Mouse (Mus musculus): Measurements from ENCODE around the gene Gpi1.

Gene Gpi1

DNA sequence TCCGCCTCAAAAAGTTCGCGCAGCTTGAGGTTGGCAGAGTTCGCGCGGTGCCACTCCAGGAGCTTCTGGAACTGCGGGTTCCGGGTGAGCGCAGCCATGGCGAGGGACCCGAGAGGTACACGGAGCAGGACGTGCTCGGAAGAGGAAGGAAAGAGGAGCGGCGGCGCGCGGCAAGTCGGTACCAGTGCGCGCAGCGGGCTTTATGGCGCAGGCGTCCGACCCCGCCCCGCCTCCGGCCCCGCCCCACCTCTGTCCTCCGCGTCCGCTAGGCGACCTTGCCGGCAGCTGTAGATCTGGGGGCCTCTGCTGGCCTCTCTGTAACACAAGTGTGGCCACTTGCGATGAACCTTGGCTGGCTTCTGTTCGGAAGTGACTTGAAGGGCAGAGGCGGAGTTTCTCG, at the start of gene Gpi1:
Gpi1 (minus strand) TSS at position 221 of the 400 bp plus-strand sequence.
- peak; percentile 82 for DNase-seq (ENCODE audit: low spot score)

DNA sequence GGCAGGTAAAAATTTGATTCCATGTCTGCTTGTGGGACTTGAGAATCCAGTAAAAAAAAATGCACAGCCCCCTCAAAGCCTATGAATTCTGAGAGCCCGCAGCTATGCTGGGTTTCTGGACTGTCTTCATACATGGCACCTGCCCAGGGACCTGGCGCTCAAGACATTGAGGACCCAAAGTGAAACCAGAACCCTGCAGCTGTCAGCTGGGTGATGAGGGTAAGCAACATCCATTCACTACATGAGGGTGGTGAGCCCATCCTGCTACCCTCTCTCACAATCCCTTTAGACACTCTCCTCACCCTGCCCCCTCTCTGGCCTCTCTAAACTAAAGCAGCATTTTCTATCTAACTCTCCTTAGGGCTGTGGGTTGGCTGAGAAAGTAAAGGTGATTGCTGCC, 47.5 kb upstream of the Gpi1 start:
- no peak for DNase-seq (ENCODE audit: low spot score)

- DNase-seq (ENCODE audit: low spot score) = no peak
Measured at GRCm38 (mm10) chr7:34276066-34276465, 45.9 kb upstream of the Gpi1 start.

GRCm38 (mm10) chr7:34272465-34272864, 42.3 kb upstream of the Gpi1 start:
- DNase-seq (ENCODE audit: low spot score) = no peak

GRCm38 (mm10) chr7:34268463-34268862, 38.3 kb upstream of the Gpi1 start:
- no peak for DNase-seq (ENCODE audit: low spot score)

DNA sequence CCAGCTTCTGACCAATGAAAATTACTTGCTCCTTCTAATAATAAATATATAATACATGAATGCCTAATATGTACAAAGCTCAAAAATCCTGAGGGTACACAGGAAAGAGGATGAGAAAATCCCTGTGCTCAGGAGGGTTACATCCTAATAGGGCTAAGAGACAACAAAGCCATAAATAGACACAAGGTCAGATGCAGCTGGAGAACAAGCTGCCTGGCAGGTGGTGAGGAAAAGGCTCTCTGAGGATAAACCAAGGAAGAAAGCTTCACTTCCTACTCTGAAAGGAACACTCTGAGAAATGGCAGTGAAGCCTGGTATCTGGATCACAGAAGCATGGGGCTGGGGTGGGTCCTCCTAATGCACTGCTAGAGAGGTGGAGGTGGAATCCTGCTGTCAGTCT, 36.3 kb upstream of the Gpi1 start:
- no peak for DNase-seq (ENCODE audit: low spot score)

DNA sequence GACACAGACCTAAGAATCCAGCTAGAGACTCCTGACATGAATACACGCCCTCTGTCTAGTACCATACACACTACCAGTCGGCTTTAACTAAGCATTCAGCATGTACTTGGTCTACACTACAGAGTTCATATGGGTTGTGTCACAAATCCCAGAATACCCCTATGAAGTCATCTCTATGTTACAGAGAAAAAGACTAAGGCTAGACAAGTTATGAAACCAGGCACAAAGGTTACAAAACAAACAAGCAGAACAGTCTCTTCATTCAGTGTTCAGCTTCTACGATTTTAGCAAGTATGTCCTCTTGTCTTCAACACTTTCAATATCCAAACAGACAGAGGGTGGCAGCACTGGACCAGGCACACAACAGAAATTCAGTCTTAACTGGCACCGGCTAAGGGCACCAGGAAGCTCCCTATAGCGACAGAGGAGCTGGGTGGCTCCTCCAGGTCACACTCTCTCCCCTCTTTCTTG, 35.8 kb upstream of the Gpi1 start:
- peak; percentile 87 for DNase-seq (ENCODE audit: low spot score)

DNA sequence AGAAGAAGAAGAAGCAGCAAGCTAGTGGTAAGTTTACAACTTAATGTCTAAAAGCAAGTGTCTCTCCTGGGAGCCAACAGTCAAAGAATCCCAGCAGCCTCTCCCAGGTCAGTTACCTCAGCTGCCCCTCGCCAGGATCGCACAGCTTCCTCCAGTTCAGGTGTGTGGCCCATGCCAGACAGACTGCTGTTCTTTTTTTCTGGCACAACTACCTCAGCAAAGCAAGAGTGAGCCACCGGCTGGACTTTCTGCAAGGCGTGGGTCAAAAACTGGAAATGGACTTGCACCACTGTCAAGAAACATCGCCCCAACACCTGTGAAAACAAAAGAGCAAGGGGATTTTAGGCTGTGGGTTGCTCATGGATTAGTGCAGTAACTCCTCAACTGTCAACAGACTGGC, 33.3 kb upstream of the Gpi1 start:
- DNase-seq (ENCODE audit: low spot score) = no peak

DNA sequence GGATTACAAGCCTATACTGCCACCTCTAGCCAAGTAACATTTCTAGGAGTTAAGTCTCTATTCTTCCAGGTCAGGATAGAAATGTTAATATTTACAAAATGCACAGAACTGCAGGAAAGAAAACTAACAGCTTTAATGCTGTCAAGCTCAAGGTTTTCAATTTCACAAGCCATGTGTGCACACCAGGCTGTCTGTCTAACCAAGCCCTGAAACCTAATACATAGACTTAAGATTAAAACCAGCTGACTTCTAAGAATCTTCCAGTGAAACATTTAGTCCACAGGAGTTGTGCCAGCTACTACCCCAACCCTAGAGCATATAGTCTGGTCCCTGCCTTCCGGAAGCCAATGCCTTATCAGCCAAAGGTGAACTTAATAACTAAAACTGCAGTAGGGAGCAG, 28.3 kb upstream of the Gpi1 start:
- DNase-seq (ENCODE audit: low spot score) = no peak

GRCm38 (mm10) chr7:34257279-34257678, 27.1 kb upstream of the Gpi1 start:
- DNase-seq (ENCODE audit: low spot score) = no peak

- no peak for DNase-seq (ENCODE audit: low spot score)
Measured at GRCm38 (mm10) chr7:34255916-34256315, 25.8 kb upstream of the Gpi1 start.

- no peak for DNase-seq (ENCODE audit: low spot score)
Measured at GRCm38 (mm10) chr7:34255137-34255536, 25.0 kb upstream of the Gpi1 start.

GRCm38 (mm10) chr7:34252030-34252429, 21.9 kb upstream of the Gpi1 start:
- DNase-seq (ENCODE audit: low spot score) = peak; percentile 31

- DNase-seq (ENCODE audit: low spot score) = no peak
Measured at GRCm38 (mm10) chr7:34250738-34251137, 20.6 kb upstream of the Gpi1 start, which contains the start of gene Gm6096. Gm6096 (plus strand) TSS chr7:34251038.

GRCm38 (mm10) chr7:34246870-34247499, 16.8 kb upstream of the Gpi1 start:
- no peak for DNase-seq (ENCODE audit: low spot score)

GRCm38 (mm10) chr7:34242176-34242575, 12.0 kb upstream of the Gpi1 start:
- DNase-seq (ENCODE audit: low spot score) = no peak

GRCm38 (mm10) chr7:34238086-34238485, 8.0 kb upstream of the Gpi1 start:
- no peak for DNase-seq (ENCODE audit: low spot score)

GRCm38 (mm10) chr7:34235602-34236001, 5.5 kb upstream of the Gpi1 start:
- no peak for DNase-seq (ENCODE audit: low spot score)

DNA sequence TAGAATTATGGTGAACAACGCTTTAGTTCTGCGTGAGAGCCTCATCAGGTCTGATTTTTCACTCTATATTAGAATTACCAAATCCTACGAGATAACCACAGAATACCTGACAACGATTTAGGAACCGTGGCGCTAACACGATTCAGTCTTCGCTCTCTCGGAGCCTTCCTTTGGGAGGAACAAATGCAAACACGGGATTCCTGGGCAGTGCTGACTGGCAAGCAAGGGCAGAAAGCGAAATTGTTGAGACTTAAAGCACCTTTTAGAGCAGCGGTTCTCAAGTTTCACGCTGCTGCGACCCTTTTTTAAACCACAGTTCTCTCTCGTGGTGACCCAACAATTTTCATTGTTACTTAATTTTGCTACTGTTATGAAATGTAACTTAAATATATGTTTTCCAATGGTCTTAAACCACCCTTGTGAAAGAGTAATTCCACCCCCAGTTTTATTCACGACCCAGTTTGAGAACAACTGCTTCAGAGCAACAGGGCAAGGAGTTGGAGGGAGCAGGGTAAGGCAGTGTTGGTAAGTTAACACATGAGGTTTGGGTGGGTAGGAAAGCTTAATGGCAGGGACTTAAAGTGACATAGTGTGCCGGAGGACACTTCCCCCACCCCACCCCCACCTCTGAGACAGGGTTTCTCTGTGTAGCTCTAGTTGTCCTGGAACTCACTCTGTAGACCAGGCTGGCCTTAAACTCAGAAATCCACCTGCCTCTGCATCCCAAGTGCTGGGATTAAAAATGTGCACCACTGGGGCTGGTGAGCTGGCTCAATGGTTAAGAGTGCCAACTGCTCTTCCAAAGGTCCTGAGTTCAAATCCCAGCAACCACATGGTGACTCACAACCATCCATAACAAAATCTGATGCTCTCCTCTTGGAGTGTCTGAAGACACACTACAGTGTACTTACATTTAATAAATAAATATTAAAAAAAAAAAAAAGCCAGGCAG, 4.8 kb upstream of the Gpi1 start:
- peak; percentile 41 for DNase-seq (ENCODE audit: low spot score)

DNA sequence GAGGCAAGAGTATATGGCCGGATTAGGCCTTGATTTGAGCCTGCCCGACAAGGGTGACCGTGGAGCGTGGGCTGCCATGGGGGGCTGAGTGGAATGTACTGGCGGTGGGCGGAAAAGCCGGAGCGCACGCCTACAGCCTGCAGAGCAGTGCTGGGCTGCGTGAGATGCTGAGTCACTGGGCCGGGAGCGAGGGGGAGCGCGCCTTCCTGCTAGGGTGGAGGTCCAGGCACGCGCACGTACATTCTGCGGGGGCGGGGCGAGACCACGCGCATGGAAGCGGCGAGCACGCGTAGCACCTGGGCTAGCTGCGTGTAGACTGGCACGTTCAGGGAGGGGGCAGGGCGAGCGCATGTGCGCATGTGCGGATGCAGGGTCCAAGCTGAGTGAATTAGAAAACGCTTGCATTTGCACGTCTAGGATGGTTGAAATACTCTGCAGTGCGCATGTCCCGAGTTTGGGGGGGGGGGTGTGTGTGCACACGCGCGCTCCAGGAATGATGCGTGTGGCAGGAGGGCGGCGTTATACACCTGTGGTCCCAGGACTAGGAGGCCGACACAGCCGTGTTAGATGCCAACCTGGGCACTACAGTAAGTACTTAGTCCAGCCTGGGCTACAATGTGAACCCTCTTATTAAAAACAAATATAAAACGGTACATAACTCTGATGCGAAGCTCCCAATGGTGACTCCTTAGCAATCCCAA, 3.9 kb upstream of the Gpi1 start:
- DNase-seq (ENCODE audit: low spot score) = peak; percentile 92

- DNase-seq (ENCODE audit: low spot score) = no peak
Measured at GRCm38 (mm10) chr7:34232785-34233725, 2.9 kb upstream of the Gpi1 start.

All from adipocyte (in vitro differentiated cells).